Mouse (Mus musculus): ENCODE data around the gene Hoga1.

Gene Hoga1

GRCm38 (mm10) chr19:42045269-42046102, at the start of gene Hoga1:
Hoga1 (plus strand) TSS chr19:42045610.
- peak; percentile 15 to 70 for DNase-seq (ENCODE audit: low spot score in 2 of 2)

- DNase-seq (ENCODE audit: low spot score in 2 of 2), result no peak
These were observed 48.3 kb upstream of the Hoga1 start for GRCm38 (mm10) chr19:41997090-41997489.

GRCm38 (mm10) chr19:41998770-41999548, 46.5 kb upstream of the Hoga1 start:
- no peak for DNase-seq (ENCODE audit: low spot score in 2 of 2)

GRCm38 (mm10) chr19:41999688-42000283, 45.6 kb upstream of the Hoga1 start:
- DNase-seq (ENCODE audit: low spot score in 2 of 2), result no peak

- DNase-seq (ENCODE audit: low spot score in 2 of 2), result no peak
These were observed 44.9 kb upstream of the Hoga1 start for GRCm38 (mm10) chr19:42000446-42000958.

GRCm38 (mm10) chr19:42001253-42001980, 44.0 kb upstream of the Hoga1 start:
- DNase-seq (ENCODE audit: low spot score in 2 of 2), result no peak

GRCm38 (mm10) chr19:42004258-42004657, 41.2 kb upstream of the Hoga1 start:
- DNase-seq (ENCODE audit: low spot score in 2 of 2), result no peak

GRCm38 (mm10) chr19:42005616-42006015, 39.8 kb upstream of the Hoga1 start:
- peak in 1 of 2 experiments; percentile 28 for DNase-seq (ENCODE audit: low spot score in 2 of 2)

GRCm38 (mm10) chr19:42006568-42006967, 38.8 kb upstream of the Hoga1 start:
- DNase-seq (ENCODE audit: low spot score in 2 of 2), result no peak

GRCm38 (mm10) chr19:42008586-42008985, 36.8 kb upstream of the Hoga1 start:
- no peak for DNase-seq (ENCODE audit: low spot score in 2 of 2)

- no peak for DNase-seq (ENCODE audit: low spot score in 2 of 2)
These were observed 36.3 kb upstream of the Hoga1 start for GRCm38 (mm10) chr19:42009067-42009466.

- DNase-seq (ENCODE audit: low spot score in 2 of 2), result no peak
These were observed 35.0 kb upstream of the Hoga1 start for GRCm38 (mm10) chr19:42010436-42010835.

- no peak for DNase-seq (ENCODE audit: low spot score in 2 of 2)
These were observed 34.3 kb upstream of the Hoga1 start for GRCm38 (mm10) chr19:42011123-42011522.

- DNase-seq (ENCODE audit: low spot score in 2 of 2), result no peak
These were observed 31.1 kb upstream of the Hoga1 start for GRCm38 (mm10) chr19:42014231-42014825.

- no peak for DNase-seq (ENCODE audit: low spot score in 2 of 2)
These were observed 30.4 kb upstream of the Hoga1 start for GRCm38 (mm10) chr19:42015001-42015400.

- no peak for DNase-seq (ENCODE audit: low spot score in 2 of 2)
These were observed 29.2 kb upstream of the Hoga1 start for GRCm38 (mm10) chr19:42016251-42016650.

GRCm38 (mm10) chr19:42016840-42017239, 28.6 kb upstream of the Hoga1 start:
- no peak for DNase-seq (ENCODE audit: low spot score in 2 of 2)

GRCm38 (mm10) chr19:42017399-42018247, 27.8 kb upstream of the Hoga1 start:
- no peak for DNase-seq (ENCODE audit: low spot score in 2 of 2)

- no peak for DNase-seq (ENCODE audit: low spot score in 2 of 2)
These were observed 26.3 kb upstream of the Hoga1 start for GRCm38 (mm10) chr19:42019011-42019522.

All from spleen, postnatal 10 days (tissue).